Mouse (Mus musculus) heart, adult 18-20 months (tissue): ENCODE data around the gene Lnx2. TPM values are rescaled to one million over a fixed set of nuclear protein-coding genes. Genes with fewer than 3 reads are reported as not detected.
A peak's percentile ranks its signal among the peaks of the same experiment; 100 is the strongest.

ENCODE experiments used
- DNase-seq, 2 experiments: peaks; one replicate each; pipeline ENCODE4 v3.0.0; 2021 to 2022; ENCODE audit warnings: mixed read lengths in 1 of 2
- long read RNA-seq, 2 experiments: library from polyadenylated mRNA; stranded (forward); transcript quantifications; one replicate each; pipeline ENCODE4 v2.0.0; 2021
- total RNA-seq, 2 experiments: library from RNA; stranded (reverse); gene quantifications; 2 replicates each; pipeline ENCODE4 v1.2.3; 2021

Gene Lnx2
- 10 to 100 TPM; 12.3 to 13.1 TPM for total RNA-seq
- long read RNA-seq, experiment 1, full-length matches to known transcripts: 7 of 12 reads
- long read RNA-seq, experiment 1, partial matches to known transcripts: 2 of 12 reads
- long read RNA-seq, experiment 1, other reads (novel, unspliced or antisense): 3 of 12 reads
- long read RNA-seq, experiment 2, full-length matches to known transcripts: 3 of 12 reads
- long read RNA-seq, experiment 2, partial matches to known transcripts: 0 of 12 reads
- long read RNA-seq, experiment 2, other reads (novel, unspliced or antisense): 9 of 12 reads

- peak; percentile 99 to 100 for DNase-seq
These were observed at the start of gene Lnx2 for GRCm38 (mm10) chr5:147076026-147076798. Gene Lnx2 (minus strand): TSS chr5:147076586.

- no peak for DNase-seq
These were observed 49.3 kb upstream of the Lnx2 start for GRCm38 (mm10) chr5:147125542-147126185.

GRCm38 (mm10) chr5:147124794-147125193, 48.4 kb upstream of the Lnx2 start:
- DNase-seq: no peak

GRCm38 (mm10) chr5:147121146-147121545, 44.8 kb upstream of the Lnx2 start:
- DNase-seq: no peak

GRCm38 (mm10) chr5:147117027-147117426, 40.6 kb upstream of the Lnx2 start:
- DNase-seq: no peak

- no peak for DNase-seq
These were observed 39.2 kb upstream of the Lnx2 start for GRCm38 (mm10) chr5:147115631-147116030.

GRCm38 (mm10) chr5:147114738-147115137, 38.4 kb upstream of the Lnx2 start:
- DNase-seq: no peak

GRCm38 (mm10) chr5:147108861-147109591, 32.6 kb upstream of the Lnx2 start:
- DNase-seq: no peak

- no peak for DNase-seq
These were observed 30.9 kb upstream of the Lnx2 start for GRCm38 (mm10) chr5:147107276-147107675.

GRCm38 (mm10) chr5:147102295-147102694, 25.9 kb upstream of the Lnx2 start:
- DNase-seq: no peak

- no peak for DNase-seq
These were observed 23.8 kb upstream of the Lnx2 start for GRCm38 (mm10) chr5:147100180-147100579.

- DNase-seq: no peak
These were observed 22.3 kb upstream of the Lnx2 start for GRCm38 (mm10) chr5:147098667-147099066.

- no peak for DNase-seq
These were observed 20.2 kb upstream of the Lnx2 start for GRCm38 (mm10) chr5:147096586-147096985.

GRCm38 (mm10) chr5:147094296-147094695, 17.9 kb upstream of the Lnx2 start:
- DNase-seq: no peak

GRCm38 (mm10) chr5:147092448-147092847, 16.1 kb upstream of the Lnx2 start:
- DNase-seq: no peak

GRCm38 (mm10) chr5:147090256-147090963, 14.0 kb upstream of the Lnx2 start:
- no peak for DNase-seq

GRCm38 (mm10) chr5:147089836-147090235, 13.4 kb upstream of the Lnx2 start:
- DNase-seq: no peak

GRCm38 (mm10) chr5:147086816-147087215, 10.4 kb upstream of the Lnx2 start:
- DNase-seq: no peak

- DNase-seq: no peak
These were observed 9.0 kb upstream of the Lnx2 start for GRCm38 (mm10) chr5:147085201-147085894.

GRCm38 (mm10) chr5:147078110-147078900, 1.9 kb upstream of the Lnx2 start:
- no peak for DNase-seq
